Mouse (Mus musculus): ENCODE data around the gene Mmp19. TPM values are rescaled to one million over a fixed set of nuclear protein-coding genes. Genes with fewer than 3 reads are reported as not detected.

The Mmp19 gene
- total RNA-seq, 4 experiments from 2014 or later = 0.59 to 1.8 (median 0.85) TPM

DNA sequence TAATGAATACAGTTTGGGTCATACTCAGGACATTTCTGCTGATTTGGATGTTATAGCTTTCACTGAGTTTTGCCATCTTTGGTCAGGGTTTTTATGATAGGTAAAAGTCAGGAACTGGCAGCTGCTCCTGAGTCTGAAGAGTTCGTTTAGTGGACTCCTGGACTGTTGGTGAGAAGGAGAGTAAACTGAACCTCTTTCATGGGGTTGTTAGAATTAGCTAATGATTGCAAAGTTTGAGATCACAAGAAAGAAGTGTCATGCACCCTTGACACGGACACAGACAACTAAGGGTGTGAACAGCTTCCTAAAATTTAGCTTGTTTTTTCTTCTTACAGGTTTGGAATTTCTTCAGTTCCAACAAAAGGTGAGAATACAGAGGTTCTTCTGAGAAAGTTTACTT is 57.7 kb downstream of the Mmp19 start:
- DNase-seq (ENCODE audit: low spot score in 2 of 2) = no peak

DNA sequence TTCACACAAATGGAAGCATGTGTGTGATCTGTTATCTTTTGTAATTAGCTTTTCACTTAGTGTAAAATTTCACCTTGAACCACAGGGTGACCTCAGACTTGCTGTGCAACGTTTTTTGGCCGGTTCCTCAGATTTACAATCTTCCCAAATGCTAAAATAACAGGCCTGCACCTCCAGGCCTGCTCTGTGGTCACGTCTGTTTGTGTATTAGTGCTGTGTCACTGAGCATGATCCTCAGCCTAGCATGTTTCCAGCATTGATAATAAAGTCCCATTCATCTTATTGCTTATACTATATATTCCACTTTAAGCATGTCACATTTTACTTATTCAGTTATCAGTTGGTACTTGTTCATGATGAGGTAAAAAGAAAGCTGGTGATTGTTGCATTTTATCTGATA is 59.6 kb downstream of the Mmp19 start:
- DNase-seq (ENCODE audit: low spot score in 2 of 2) = no peak

Other genes starting within 250 kb of the Mmp19 start
- gene Zc3h10, start 243.1 kb upstream of the Mmp19 start, total RNA-seq (2022) = 10 to 100 TPM; 11.7 to 16.1 (median 14.8) TPM
- gene Rpl41, start 241.6 kb upstream of the Mmp19 start, total RNA-seq (2022) = 1,000 to 10,000 TPM; 1,345 to 1,743 (median 1,563) TPM
- 10 to 100 TPM; 57.5 to 60.9 (median 59.4) TPM for gene Pa2g4, start 224.9 kb upstream of the Mmp19 start, total RNA-seq (2022)
- 1 to 10 TPM; 7.8 to 8.3 (median 8.2) TPM for gene Erbb3, start 201.3 kb upstream of the Mmp19 start, total RNA-seq (2022)
- 100 to 1,000 TPM; 129 to 288 (median 207) TPM for gene Rps26, start 164.2 kb upstream of the Mmp19 start, total RNA-seq (2022)
- gene Ikzf4, start 144.9 kb upstream of the Mmp19 start, total RNA-seq (2022) = 10 to 100 TPM; 12.0 to 15.9 (median 13.8) TPM
- gene Suox, start 116.8 kb upstream of the Mmp19 start, total RNA-seq (2022) = 10 to 100 TPM; 12.7 to 14.6 (median 14.0) TPM
- 100 to 1,000 TPM; 131 to 143 (median 135) TPM for gene Rab5b, start 94.6 kb upstream of the Mmp19 start, total RNA-seq (2022)
- under 1 TPM; 0.40 to 0.98 (median 0.59) TPM for gene Pmel, start 86.7 kb upstream of the Mmp19 start, total RNA-seq (2022)
- 1 to 10 TPM; 2.5 to 5.9 (median 3.8) TPM for gene Cdk2, start 85.9 kb upstream of the Mmp19 start, total RNA-seq (2022)
- 10 to 100 TPM in 1 of 4 experiments, 1 to 10 TPM in 3; 9.0 to 10.5 (median 9.6) TPM for gene Dgka, start 46.1 kb upstream of the Mmp19 start, total RNA-seq (2022)
- 10 to 100 TPM; 28.6 to 31.6 (median 30.2) TPM for gene Pym1, start 43.0 kb upstream of the Mmp19 start, total RNA-seq (2022)
- 10 to 100 TPM; 62.4 to 73.2 (median 65.8) TPM for gene Dnajc14, start 13.2 kb downstream of the Mmp19 start, total RNA-seq (2022)
- 10 to 100 TPM; 10.5 to 12.0 (median 11.4) TPM for gene Tmem198b, start 13.5 kb downstream of the Mmp19 start, total RNA-seq (2022)
- 10 to 100 TPM; 29.7 to 35.2 (median 31.2) TPM for gene Sarnp, start 26.4 kb downstream of the Mmp19 start, total RNA-seq (2022)
- 1 to 10 TPM; 6.5 to 8.7 (median 7.8) TPM for gene Ormdl2, start 30.7 kb downstream of the Mmp19 start, total RNA-seq (2022)
- gene Gdf11, start 100.8 kb downstream of the Mmp19 start, total RNA-seq (2022) = 10 to 100 TPM; 13.3 to 15.2 (median 13.9) TPM
- gene Cd63, start 110.1 kb downstream of the Mmp19 start, total RNA-seq (2022) = 100 to 1,000 TPM in 2 of 4 experiments, 10 to 100 TPM in 2; 67.2 to 139 (median 94.1) TPM
- gene Rdh5, start 132.0 kb downstream of the Mmp19 start, total RNA-seq (2022) = 10 to 100 TPM in 2 of 4 experiments, 1 to 10 TPM in 2; 5.0 to 12.3 (median 8.9) TPM
- gene Bloc1s1, start 133.1 kb downstream of the Mmp19 start, total RNA-seq (2022) = 100 to 1,000 TPM in 1 of 4 experiments, 10 to 100 TPM in 3; 83.3 to 106 (median 89.5) TPM
- 10 to 100 TPM; 12.6 to 15.5 (median 13.9) TPM for gene Itga7, start 142.9 kb downstream of the Mmp19 start, total RNA-seq (2022)
- not detected for gene Mettl7b, start 170.1 kb downstream of the Mmp19 start, total RNA-seq (2022)
- not detected for gene Olfr9, start 198.5 kb downstream of the Mmp19 start, total RNA-seq (2022)
- not detected for gene Olfr763, start 219.9 kb downstream of the Mmp19 start, total RNA-seq (2022)
- not detected for gene Olfr764-ps1, start 249.0 kb downstream of the Mmp19 start, total RNA-seq (2022)